Mouse (Mus musculus): ENCODE measurements at regions not wholly inside any gene's neighbourhood (a gene's known extent, or its start where the extent isn't known, plus 50 kb on each side); places are given as distances from the start of the nearest gene placed in this dataset.

GRCm38 (mm10) chr1:183507893-183508292 lies 89.9 kb downstream of the Hhipl2 start:
- TF ChIP-seq POLR2A (IDR thresholded peaks at IDR 0.05; ENCODE audit: insufficient read depth, low read depth, low read length) (no peak), EP300 (IDR thresholded peaks at IDR 0.05; ENCODE audit: insufficient read depth, low read depth, low read length) (no peak)
